Mouse (Mus musculus) right cerebral cortex, postnatal 36 days (tissue): ENCODE data around the gene Pinlyp.

Source experiments
- DNase-seq, 2 experiments: peaks; one replicate each; pipeline ENCODE4 v3.0.0; 2022; ENCODE audit warnings: low spot score in 2 of 2, mixed read lengths in 1 of 2

Gene Pinlyp

DNA sequence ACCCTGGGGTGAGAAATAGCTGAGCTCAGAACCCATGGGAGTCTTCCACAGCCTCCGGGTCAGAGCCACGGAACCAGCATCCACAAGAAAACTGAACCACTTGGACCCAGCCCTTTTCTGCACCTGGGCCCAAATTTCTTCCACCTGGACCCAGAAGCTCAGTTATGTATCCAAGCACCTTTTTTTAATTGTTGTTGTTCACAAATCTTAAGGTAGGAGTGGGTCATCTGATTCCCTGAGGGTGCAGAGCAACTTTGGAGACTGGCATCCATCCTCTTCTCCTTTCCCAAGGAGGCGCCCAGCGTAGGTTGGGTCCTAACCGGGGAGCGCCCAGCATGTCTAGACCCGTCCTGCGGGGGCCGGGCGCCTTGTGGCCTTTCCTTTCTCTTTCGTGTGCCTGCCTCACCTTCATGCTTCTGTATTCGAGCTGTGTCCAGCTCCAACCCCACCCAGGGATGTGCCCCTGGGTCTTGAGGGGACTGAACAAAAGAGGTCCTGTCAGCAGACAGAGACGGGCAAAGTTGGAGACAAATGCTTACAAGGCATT lies at the start of gene Pinlyp, which contains the start of gene Xrcc1:
Pinlyp (minus strand) TSS at position 51 of the 547 bp plus-strand sequence.
Xrcc1 (plus strand) TSS at position 222 of the 547 bp plus-strand sequence.
- DNase-seq = no peak

DNA sequence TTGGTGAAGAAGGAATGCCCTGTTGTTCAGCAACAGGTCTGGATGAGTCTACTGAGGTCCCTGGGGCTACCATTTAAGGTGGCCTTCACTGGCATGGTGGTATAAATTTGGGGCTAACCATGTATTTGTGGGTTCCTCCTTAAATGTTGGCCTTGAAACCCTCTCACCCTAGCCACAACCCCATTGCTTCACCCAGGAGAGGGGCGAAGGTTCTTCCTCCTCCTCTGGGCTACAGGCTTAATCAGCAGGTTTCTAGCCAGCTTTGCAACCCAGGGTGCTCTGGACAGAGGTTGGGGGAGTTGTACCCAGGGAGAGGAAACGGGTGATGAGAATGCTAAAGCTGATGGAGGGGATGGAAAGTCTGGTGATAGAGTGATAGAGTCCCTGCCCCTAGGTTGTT lies 49.5 kb upstream of the Pinlyp start:
- DNase-seq = no peak

DNA sequence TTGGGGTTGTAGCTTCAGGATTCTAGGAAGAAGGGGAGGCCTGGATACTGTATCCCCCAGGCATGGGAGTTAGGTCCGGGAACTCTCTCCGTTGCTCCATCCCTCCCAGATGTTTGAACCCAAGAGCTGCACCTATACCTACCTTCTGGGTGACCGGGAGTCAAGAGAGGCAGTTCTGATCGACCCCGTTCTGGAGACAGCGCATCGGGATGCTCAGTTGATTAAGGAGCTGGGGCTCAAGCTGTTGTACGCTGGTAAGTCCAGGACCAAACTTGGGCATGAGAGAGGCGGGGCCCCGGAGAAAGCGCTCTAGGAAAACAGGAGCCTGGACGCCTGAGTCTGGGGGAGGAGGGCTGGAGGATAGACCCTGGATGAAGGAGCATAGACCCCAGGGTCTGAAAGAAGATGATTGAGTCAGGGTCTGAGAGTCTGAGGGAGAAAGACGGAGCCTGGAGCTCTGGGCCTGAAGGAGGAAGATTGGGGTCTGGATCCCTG lies 48.4 kb upstream of the Pinlyp start:
- DNase-seq = no peak

DNA sequence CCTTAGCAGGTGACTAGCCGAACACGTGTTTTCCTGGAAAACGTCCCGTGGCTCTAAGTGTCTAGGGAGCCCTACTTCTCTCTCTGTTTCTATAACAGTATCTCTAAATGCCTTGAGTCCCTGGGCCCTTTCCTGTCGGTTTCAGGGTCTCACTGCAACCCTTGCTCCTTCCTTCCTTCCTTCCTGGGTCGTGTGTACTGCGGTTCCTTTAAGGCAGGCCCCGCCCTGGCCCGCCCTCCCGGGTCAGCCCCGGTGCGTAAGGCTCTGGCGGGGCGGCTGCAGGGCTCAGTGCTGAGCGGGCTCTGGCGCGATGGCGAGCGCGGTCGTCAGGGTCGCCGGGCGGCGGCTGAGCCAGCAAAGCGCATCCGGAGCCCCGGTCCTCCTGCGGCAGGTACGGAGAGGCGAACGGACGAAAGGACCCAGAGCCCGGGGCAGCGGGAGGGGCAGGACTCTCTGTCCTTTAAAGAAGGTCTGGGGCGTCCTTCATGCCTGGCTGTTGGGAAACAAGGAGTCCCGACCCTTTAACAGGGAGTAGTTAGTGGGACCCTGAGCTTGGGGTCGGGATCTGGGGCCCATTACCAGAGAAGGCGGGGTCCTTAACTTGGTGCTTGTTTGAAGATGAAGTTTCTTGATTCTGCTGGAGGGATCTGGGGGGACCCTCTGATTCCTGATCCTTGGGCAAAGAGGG lies 47.8 kb upstream of the Pinlyp start:
- peak; percentile 43 to 59 for DNase-seq

DNA sequence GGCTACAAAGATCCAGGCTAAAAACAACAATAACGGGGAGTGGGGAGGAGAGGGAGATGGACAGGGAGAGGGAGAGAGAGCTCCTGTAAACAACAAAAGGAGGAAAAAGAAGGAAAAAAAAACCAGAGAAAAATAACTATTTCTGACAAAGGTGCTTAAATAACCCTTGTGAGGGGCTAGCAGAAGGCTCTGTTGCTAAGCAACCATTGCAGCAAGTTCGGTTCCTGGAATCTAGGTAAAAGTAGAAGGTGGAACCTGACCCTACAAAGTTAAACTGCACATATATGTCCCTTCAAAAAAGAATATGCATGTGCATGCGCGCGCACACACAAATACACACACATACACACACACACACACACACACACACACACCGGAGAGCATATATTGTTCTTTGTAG lies 46.9 kb upstream of the Pinlyp start:
- DNase-seq = no peak

DNA sequence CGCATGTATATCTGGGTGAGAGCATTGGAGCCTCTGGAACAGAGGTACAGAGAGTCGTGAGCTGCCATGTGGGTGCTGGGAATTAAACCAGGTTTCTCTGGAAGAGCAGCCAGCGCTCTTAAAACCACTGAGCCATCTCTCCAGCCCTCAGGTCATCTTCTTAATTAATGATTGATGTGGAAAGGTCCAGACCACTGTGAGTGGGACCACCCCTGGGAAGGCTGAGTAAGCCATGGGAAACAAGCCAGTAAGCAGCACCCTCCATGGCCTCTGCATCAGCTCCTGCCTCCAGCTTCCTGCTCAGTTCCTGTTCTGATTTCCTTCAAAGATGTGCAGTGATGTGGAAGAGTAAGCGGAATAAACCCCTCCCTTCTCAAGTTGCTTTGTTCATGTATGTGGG lies 46.2 kb upstream of the Pinlyp start:
- no peak for DNase-seq

DNA sequence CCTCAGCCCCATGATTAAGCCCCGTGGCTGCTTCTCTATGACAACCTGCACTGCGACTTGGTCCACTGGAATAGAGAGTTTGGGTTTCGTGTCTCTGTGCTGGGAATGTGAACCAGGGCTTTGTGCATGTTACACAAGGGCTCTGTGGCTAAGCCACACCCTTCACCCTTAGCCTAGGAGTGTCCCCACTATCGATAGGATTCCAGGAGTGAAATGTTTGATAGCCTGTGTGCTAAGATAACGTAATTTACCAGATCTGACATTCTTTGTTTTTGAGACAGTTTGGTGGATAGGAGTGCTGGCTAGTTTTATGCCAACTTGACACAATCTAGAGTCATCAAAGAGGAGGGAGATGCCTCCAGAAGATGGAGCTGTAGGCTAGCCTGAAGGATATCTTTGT lies 45.8 kb upstream of the Pinlyp start:
- no peak for DNase-seq

DNA sequence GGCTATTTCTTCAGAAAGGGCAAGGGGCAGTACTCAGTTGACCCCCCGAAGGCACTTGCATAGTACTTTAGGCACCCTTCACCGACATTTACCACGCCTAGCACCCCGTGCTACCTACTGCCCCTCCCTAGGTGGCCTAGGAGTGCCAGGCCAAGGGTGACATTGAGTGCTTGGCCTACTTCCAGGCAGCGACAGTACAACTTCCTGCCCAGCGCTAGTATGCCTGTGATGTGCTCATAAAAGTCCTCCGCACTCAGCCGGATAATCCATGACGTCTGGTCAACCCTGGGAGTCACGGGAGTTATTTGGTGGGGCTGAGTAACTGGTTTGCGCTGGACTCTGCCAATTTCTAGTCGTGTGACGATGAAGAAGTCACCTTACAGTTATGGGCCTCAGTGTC lies 42.4 kb upstream of the Pinlyp start:
- DNase-seq = no peak

DNA sequence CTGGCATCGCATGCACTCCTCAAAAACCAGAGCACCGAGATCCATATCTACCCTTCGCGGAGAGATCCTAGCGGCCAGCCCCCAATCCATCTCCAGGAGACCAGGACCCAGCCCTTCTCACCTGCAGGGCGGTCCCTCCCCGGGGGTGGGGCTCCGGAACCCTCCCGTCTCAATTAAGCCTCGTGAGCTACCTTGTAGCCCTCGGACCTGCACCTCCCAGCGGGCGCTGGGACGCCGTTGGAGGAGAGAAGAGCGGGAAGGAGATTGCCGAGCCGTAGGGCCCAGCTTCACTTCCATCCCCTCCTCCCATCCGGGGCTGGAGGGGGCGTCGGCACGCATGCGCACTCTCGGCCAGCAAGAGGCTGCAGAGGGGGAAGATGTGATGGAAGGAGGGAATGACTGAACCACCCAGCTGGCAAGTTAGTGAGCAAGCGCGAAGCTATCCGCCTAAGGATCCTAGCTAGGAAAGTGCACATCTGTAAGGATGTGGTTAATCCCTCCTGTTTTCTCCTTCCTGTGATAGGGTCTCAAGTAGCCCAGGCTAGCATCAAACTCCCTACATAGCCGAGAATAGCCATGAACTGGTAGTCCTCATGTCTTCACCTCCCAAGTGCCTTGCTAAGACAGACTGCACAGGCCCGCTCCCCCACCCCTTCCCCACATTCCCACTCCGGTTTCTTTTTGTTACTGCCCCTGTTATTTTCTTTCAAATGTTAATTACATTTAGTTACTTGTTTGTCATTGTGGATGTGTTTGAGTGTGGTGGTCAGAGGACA lies 41.6 kb upstream of the Pinlyp start, which contains the start of the genes Ethe1 and Zfp575:
Ethe1 (plus strand) TSS at position 214 of the 776 bp plus-strand sequence.
Zfp575 (minus strand) TSS at position 312 of the 776 bp plus-strand sequence.
- DNase-seq = peak; percentile 74 to 75

DNA sequence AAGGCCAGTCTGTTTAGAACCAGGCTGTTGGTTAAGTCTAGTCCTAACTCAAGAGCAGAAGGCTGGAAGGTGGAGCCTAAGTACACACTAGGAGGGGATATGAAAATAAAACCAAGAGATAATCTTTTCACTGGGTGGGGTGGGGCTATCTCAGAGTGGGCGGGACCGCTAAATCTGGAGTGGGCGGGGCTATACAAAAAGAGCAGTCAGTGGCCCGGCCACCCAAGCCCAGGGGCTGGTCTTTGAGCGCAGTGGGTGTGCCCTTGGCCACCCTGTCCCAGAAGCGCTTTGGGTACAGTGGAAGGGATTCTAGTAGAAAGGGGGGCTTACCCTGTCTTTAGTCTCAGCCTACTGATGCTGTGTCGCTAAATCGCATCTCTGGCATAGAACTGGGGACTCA lies 40.9 kb upstream of the Pinlyp start:
- no peak for DNase-seq

DNA sequence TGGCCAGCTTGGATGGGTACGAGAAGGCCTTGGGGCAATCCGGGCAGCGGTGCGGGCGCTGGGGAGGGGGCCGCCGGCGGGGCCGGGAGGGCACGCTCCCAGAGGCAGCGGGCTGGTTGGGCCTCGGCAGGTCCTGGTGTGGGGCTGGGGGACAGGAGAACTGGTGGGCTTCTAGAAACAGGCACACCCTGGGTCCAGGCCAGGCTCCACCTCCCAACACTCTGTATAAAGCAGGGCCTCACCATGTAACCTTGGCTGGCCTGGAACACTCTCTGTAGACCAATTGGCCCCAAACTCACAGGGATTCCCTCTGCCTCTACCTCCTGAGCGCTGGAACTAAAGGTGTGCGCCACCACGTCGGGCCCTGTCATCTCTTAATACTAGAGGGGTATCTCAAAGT lies 40.1 kb upstream of the Pinlyp start:
- no peak for DNase-seq

DNA sequence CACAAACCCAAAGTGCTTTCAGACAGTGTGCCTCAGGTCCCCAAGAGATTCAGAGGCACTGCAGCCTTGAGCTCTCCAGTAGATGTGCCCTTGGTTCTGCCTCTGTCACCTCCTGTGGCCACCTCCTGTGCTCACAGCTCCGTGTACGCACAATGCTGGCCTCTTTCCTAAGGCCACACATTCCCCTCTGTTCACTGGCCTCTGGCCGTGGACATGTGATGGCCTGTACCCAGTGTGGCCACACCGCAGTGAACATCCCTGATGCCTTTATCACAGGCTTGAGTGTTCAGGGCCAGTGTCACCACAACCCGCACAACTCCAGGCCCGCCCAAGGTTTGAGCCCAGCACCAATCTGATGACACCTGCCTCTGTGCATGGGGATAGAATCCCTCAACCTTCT lies 39.0 kb upstream of the Pinlyp start:
- DNase-seq = no peak

DNA sequence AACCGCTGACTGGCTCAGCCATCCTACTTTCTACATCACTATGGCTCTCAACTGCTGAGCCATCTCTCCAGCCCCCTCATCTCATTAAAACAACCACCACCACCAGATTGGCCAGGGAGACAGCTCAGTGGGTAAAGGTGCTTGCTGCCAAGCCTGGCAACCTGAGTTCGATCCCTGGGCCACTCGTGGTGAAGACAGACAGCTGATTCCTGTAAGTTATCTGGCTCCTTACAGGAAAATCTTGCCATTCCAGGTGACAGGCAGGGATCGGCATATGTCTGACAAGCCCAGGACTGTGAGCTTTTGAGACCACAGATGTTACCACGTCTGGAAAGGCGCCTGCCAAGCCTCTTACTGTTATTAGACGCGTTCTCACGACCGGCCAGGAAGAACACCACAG lies 31.9 kb upstream of the Pinlyp start:
- DNase-seq = no peak

DNA sequence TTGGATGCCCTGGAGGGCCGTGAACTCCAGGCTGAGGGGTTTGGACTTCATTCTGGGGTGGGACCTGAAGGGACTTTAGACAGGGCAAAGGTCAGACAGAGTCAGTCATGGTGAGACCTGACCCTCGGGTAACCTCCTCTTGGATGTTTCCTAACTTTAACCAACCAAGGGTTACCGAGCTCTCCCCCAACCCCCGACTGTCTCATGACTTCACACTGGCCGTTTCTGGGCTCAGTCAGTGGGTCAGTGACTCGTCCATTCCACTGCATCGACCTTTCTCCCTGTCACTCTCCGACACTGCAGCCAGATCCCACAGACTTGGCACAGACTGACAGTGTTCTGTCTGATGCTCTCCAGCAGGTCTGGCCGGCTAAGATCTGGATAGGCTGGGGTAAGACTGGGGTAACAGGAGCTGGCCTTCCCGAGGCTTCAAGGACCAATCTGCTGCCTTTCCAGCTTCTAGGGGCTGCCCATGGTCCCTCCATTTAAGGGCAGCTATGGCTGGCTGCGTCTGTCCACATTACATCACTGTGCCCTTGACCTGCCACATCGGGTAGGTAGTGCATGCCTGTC lies 28.4 kb upstream of the Pinlyp start:
- DNase-seq = no peak

DNA sequence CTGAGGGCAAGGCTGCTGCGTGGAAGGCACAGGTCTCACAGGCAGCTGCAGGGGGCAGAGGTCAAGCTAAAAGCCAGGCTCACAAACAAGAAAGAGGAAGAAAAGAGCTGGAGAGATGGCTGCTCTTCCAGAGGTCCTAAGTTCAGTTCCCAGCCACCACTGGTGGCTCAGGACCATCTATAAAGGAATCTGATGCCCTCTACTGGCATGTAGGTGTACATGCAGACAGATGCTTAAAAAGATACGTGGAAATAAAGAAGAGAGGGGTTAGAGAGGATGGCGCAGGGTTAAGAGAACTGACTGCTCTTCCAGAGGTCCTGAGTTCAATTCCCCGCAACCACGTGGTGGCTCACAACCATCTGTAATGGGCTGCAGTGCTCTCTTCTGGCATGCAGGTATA lies 26.5 kb upstream of the Pinlyp start:
- DNase-seq = no peak

DNA sequence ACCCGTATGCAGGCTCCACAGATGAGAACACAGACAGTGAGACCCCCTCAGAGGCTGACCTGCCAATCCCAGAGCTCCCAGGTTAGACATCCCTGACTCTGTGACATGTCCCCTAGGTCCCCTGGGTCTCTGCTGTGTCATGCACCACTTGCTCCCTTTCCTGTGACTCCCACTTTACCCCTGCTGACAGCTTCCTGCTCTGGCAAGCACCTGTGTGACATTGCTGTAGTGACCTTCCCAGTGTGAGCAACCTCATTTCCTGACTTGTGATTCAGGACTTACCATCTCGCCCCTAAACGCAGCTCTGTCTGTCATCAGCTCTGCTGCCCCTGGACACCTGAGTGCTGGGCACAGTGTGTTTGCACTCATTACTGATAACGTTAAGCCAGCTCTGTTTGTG lies 25.2 kb upstream of the Pinlyp start:
- DNase-seq = no peak

DNA sequence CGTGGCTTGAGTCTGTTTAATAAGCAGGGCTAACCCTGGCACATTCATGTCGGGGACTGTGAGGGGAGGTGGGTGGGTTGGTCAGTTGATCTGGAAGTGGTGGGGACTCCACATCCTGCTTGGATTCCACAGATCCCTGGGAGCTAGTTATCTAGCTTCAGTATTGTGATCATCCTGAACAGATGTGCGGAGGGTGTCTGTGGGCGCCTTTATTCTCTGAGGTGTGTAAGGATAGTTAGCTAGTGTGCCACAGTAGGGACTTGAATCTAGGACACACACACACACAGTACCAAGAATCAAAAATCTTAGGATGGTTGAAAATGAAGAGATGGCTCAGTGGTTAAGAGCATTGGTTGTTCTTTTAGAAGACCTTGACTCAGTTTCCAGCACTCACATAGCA lies 22.6 kb upstream of the Pinlyp start:
- DNase-seq = no peak

DNA sequence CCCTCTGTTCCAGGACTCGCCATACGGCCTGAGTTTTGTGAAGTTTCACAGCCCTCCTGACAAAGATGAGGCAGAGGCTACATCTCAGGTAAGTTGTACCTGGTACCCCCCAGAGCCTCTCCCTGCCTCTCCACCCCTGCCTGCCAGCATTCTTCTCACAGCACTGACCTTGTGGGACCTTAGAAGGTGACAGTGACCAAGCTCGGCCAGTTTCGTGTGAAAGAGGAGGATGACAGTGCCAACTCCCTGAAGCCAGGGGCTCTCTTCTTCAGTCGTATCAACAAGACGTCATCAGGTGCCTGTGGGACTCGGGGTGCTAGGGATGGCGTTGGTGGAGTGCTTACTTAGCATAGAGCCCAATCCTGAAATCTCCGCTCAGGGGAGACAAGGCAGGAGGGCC lies 20.3 kb upstream of the Pinlyp start:
- DNase-seq = no peak

DNA sequence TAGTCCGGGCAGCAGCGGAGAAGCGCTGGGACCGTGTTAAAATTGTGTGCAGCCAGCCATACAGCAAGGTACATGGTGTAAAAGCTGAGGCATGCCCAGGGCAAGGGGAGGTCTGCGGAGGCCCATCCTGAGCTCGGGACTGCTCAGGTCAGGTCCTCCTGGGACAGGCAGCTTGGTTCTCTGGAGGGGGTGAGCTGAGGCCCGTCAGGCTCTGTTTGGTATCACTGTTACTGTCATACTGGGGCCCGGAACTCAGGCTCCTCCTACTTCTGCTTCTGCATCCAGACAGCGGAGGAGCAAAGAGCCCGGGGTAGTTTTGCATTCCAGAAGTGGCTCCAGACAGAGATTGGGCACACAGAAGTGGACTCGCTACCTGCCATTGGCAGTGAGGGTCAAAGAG lies 19.7 kb upstream of the Pinlyp start:
- no peak for DNase-seq

DNA sequence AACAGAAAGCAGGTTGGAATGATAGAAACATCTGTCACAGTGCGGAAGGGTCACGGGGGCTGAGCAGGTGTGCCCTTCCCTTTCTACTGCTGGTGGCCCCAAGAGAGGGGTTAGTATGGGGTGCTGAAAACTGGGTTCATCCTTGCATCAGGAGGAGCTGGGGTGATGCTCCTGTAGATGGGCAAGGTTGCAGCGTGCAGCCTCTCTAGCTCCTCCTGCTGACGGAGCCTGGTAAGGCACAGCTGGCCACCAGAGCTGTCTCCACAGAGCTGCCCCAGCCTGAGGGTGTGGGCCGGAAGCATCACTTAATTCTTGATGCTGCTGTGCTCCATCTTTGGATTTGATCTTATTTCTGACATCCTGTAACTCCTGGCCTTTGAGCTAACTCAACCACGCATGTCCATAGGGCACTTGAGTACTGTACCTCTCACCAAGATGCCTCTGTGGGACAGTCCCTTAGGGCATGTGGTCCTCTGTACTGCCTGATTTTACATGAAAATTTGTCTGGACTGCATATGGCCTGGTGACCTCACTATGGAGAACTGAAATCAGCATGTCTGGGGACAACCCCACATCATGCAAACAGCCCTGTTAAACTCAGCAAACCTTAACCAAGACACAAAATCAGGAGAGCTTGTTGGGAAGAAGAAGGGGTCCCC lies 18.8 kb upstream of the Pinlyp start:
- DNase-seq = peak in 1 of 2 experiments; percentile 35

DNA sequence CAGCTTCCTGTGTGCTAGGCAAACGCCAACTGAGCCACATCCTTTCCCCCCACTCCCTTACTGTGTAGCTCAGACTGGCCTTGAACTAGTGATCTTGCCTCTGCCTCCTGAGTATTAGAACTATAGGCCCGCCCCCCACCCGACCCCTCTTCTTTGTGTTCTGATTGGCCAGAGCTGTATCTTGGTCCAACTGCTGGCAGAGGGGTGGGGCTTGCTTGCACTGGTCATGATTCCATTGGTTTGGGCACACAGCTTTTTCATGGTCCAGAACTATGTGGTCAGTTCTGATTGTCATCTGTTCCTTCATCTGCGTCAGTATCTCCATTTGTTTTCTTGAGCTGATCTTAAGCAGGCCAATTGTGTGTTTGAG lies 17.9 kb upstream of the Pinlyp start:
- DNase-seq = no peak
